Mouse (Mus musculus) adrenal gland, postnatal 0 days (tissue): ENCODE data around the gene Hkdc1. TPM values are rescaled to one million over a fixed set of nuclear protein-coding genes. Genes with fewer than 3 reads are reported as not detected.

ENCODE experiments used
- polyA plus RNA-seq: library from polyadenylated mRNA; unstranded; fragments of >200 nt; fragmentation: Nextera tagmentation; extraction: Ambion mirVana; gene quantifications from 2 replicates; pipeline ENCODE4 v1.2.1, GENCODE M21; 2015

Gene Hkdc1
- 0.08 and 0.20 TPM in 2 replicates for polyA plus RNA-seq

DNA sequence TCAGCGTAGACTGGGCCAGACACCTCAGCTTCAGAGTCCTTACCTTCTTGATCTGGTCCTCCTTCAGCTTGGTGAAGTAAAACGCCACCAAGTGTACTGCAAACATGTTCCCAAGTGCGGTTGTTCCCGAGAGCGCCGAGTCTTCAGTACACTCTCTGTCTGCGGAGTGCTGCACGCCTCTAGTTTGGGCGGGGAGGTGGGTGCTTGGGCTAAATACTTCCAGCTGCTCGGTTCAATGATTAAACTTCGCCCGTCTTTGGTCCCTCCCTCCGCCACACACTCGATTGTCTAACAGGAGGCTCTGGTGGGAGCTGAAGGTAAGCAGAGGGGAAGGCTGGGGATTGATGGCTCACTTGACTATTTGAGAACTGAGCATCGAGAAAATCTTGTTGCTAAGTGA, at the start of gene Hkdc1:
Gene Hkdc1, minus strand, starts transcription at position 237 of the 400 bp plus-strand sequence.

DNA sequence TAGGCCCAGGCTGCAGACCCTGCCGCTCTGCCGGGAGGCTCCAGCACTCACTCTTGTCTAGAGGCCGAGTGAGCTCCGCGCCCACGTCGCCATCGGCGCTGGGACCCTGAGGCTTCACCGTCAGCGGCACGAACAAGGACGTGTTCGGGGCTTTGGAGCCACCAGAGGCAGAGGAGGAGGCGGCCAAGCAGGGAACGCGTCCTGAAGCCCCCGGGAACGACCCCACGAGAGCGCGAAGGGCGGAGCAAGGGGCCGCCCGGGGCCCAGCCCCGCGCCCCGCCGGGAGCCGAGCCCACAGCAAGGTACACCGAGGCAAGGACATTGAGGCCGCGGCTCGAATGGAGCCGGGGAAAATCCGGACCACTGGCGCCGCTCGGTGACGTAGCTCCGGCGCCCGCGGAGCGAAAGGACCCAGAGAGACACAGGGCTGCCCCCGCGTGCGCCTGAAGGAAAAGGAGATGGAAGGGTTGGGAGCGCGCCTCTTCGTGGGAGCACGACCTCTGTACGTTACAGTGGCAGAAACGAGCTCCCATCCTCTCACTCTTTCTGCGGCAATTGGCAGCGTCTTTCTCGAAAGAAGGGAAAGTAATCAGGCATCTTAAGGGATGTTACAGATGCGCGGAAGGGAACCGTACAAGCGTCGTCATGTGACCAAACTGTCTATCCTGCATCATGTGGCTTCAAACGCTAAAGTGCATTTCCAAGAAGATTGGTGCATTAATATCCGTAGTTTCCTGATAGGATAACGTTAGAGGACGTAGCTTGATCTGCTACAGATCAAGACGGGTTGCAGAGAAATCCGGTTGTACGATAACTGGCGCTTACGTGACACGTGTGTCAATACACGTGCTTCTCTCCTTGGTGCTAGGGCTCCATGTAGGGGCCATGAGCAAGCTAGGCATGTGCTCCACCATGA, 27.3 kb upstream of the Hkdc1 start, which contains the start of the genes 4930507D05Rik and Supv3l1:
Gene 4930507D05Rik, plus strand, starts transcription at position 126 of the 916 bp plus-strand sequence.
Gene Supv3l1, minus strand, starts transcription at position 375 of the 916 bp plus-strand sequence.

DNA sequence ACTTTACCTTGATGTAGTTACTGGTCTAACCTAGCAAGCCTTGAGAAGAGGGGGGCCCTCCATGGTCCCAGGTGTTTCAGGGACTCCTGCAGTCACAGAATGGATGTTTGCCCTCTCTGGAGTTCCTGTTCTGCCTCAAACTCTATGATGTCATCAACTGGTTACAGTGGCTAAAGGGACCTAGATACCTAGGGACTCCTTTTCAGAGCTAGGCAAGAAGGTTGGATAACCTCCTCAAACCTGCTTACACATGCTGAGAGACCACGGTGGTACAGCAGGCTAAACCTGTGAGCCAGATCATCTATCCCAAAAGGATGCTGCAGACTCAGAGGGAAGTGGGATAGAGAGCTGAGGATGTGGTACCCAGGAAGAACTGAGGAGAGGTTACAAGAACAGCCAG, 42.5 kb downstream of the Hkdc1 start, which contains the start of gene Hk1:
Gene Hk1, minus strand, starts transcription at position 101 of the 400 bp plus-strand sequence.

Other genes starting within 250 kb of the Hkdc1 start
- 21.3 and 32.3 TPM in 2 replicates for gene Tspan15, start 191.2 kb downstream of the Hkdc1 start, polyA plus RNA-seq
- gene Tacr2, start 170.1 kb downstream of the Hkdc1 start, polyA plus RNA-seq: 5.8 and 15.6 TPM in 2 replicates
- gene Hk1, start 42.6 kb downstream of the Hkdc1 start, polyA plus RNA-seq: 25.0 and 35.6 TPM in 2 replicates
- gene 4930507D05Rik, start 27.0 kb upstream of the Hkdc1 start, polyA plus RNA-seq: 0.58 and 0.66 TPM in 2 replicates
- gene Supv3l1, start 27.2 kb upstream of the Hkdc1 start, polyA plus RNA-seq: 10.8 and 19.5 TPM in 2 replicates
- gene Vps26a, start 64.3 kb upstream of the Hkdc1 start, polyA plus RNA-seq: 55.2 and 67.3 TPM in 2 replicates
- gene Srgn, start 105.0 kb upstream of the Hkdc1 start, polyA plus RNA-seq: 99.4 and 129 TPM in 2 replicates
- 31.9 and 37.8 TPM in 2 replicates for gene Kif1bp, start 156.0 kb upstream of the Hkdc1 start, polyA plus RNA-seq
- gene Ddx21, start 179.8 kb upstream of the Hkdc1 start, polyA plus RNA-seq: 7.0 and 9.7 TPM in 2 replicates
- gene Ddx50, start 228.7 kb upstream of the Hkdc1 start, polyA plus RNA-seq: 109 and 119 TPM in 2 replicates